Mouse (Mus musculus): ENCODE measurements around the gene Rgs6.

Rgs6 gene

GRCm38 (mm10) chr12:82588017-82588416 is at the start of gene Rgs6:
TSS of gene Rgs6 (plus strand) at chr12:82588292.
- no peak for DNase-seq (ENCODE audit: extremely low spot score, low read depth, low spot score)

GRCm38 (mm10) chr12:82547127-82547526 is 41.0 kb upstream of the Rgs6 start:
- no peak for DNase-seq (ENCODE audit: extremely low spot score, low read depth, low spot score)

- DNase-seq (ENCODE audit: extremely low spot score, low read depth, low spot score): no peak
Observed at GRCm38 (mm10) chr12:82549228-82549627, 38.9 kb upstream of the Rgs6 start.

GRCm38 (mm10) chr12:82550076-82550475 is 38.0 kb upstream of the Rgs6 start:
- no peak for DNase-seq (ENCODE audit: extremely low spot score, low read depth, low spot score)

GRCm38 (mm10) chr12:82552376-82552775 is 35.7 kb upstream of the Rgs6 start:
- no peak for DNase-seq (ENCODE audit: extremely low spot score, low read depth, low spot score)

- no peak for DNase-seq (ENCODE audit: extremely low spot score, low read depth, low spot score)
Observed at GRCm38 (mm10) chr12:82562916-82563315, 25.2 kb upstream of the Rgs6 start.

GRCm38 (mm10) chr12:82568370-82568769 is 19.7 kb upstream of the Rgs6 start:
- no peak for DNase-seq (ENCODE audit: extremely low spot score, low read depth, low spot score)

GRCm38 (mm10) chr12:82572706-82573105 is 15.4 kb upstream of the Rgs6 start:
- DNase-seq (ENCODE audit: extremely low spot score, low read depth, low spot score): no peak

GRCm38 (mm10) chr12:82586592-82586991 is 1.5 kb upstream of the Rgs6 start:
- no peak for DNase-seq (ENCODE audit: extremely low spot score, low read depth, low spot score)

- no peak for DNase-seq (ENCODE audit: extremely low spot score, low read depth, low spot score)
Observed at GRCm38 (mm10) chr12:82587348-82587895, 670 bp upstream of the Rgs6 start.

- no peak for DNase-seq (ENCODE audit: extremely low spot score, low read depth, low spot score)
Observed at GRCm38 (mm10) chr12:82588846-82589630, 946 bp downstream of the Rgs6 start.

- DNase-seq (ENCODE audit: extremely low spot score, low read depth, low spot score): no peak
Observed at GRCm38 (mm10) chr12:82599011-82599410, 10.9 kb downstream of the Rgs6 start.

GRCm38 (mm10) chr12:82600406-82600805 is 12.3 kb downstream of the Rgs6 start:
- no peak for DNase-seq (ENCODE audit: extremely low spot score, low read depth, low spot score)

GRCm38 (mm10) chr12:82602823-82603222 is 14.7 kb downstream of the Rgs6 start:
- DNase-seq (ENCODE audit: extremely low spot score, low read depth, low spot score): no peak

- DNase-seq (ENCODE audit: extremely low spot score, low read depth, low spot score): no peak
Observed at GRCm38 (mm10) chr12:82603308-82603707, 15.2 kb downstream of the Rgs6 start.

- no peak for DNase-seq (ENCODE audit: extremely low spot score, low read depth, low spot score)
Observed at GRCm38 (mm10) chr12:82603979-82604378, 15.9 kb downstream of the Rgs6 start.

GRCm38 (mm10) chr12:82612769-82613660 is 24.9 kb downstream of the Rgs6 start:
- no peak for DNase-seq (ENCODE audit: extremely low spot score, low read depth, low spot score)

- no peak for DNase-seq (ENCODE audit: extremely low spot score, low read depth, low spot score)
Observed at GRCm38 (mm10) chr12:82616486-82616812, 28.4 kb downstream of the Rgs6 start.

GRCm38 (mm10) chr12:82616813-82617681 is 29.0 kb downstream of the Rgs6 start:
- no peak for DNase-seq (ENCODE audit: extremely low spot score, low read depth, low spot score)

GRCm38 (mm10) chr12:82617682-82618370 is 29.7 kb downstream of the Rgs6 start:
- no peak for DNase-seq (ENCODE audit: extremely low spot score, low read depth, low spot score)

Data from hindlimb bud, embryonic 11.5 days (tissue).